14 mouse cellular contexts compared by ENCODE assay signal in the genomic region with DNA sequence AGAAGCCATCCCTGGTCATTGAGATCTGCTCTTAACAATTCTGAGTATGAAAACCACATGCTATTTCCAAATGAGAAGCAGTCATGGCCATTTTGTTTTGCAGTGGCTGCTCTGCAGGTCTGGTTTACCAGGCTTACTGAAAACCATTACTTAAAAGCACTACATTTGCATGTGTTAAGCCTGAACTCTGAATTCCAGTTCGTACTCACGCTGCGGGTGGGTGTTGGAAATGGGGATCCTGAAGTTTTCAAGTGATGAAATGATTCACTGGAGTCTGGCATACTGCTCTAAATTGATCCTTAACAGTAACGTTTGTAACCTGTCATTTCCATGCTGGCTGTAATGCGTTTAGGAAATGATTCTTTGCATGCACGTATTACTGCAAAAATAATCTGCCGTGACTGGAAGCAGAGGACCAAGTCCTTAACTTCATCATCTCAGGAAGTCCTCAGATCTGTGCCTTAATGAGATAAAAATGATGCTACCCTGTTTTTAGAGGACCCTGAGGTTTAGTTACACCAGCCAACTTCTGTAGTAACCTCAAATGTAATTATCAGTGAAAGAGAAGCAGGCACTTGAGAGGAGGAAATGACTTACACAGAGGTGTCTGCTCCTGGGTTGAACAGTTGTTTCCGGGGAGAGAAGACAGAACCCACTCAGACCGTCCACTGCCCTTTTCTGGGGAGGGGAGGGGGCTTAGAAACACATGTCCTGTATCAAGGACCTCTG.
A peak's percentile ranks its signal among the peaks of the same experiment; 100 is the strongest.
DNase-seq lines count a peak whose midpoint lies in the region; ATAC-seq and TF ChIP-seq lines count a peak whose summit lies in the region.
"Had no signal": no experiment of that assay in that cellular context is flagged by ENCODE, and none has a peak within 500 bp of the region (broad histone marks: within the 10 kb centered on the region; RNA-seq: fewer than 3 reads in every experiment).

No protein-coding gene starts in this region.

- no peak for TF ChIP-seq CTCF in MEL (IDR thresholded peaks at IDR 0.05 in 2 of 3, conservative IDR thresholded peaks at IDR 0.05 in 1 of 3; ENCODE audit: control insufficient read depth in 1 of 3, insufficient read depth in 1 of 3, low read depth in 2 of 3, low read length in 3 of 3, poor library complexity in 1 of 3, severe bottlenecking in 1 of 3)
- TF ChIP-seq CTCF in liver, embryonic 14.5 days (IDR thresholded peaks at IDR 0.05; ENCODE audit: low read depth): no peak

- no peak for TF ChIP-seq EP300 in MEL (IDR thresholded peaks at IDR 0.05; ENCODE audit: low read depth in 1 of 2, low read length in 2 of 2)
- no peak for TF ChIP-seq EP300 in liver, embryonic 14.5 days (IDR thresholded peaks at IDR 0.05; ENCODE audit: low read depth)

- no peaks in the 10 kb centered on the region for H3K9me3 ChIP-seq in hindbrain, embryonic 16.5 days (ENCODE audit: control insufficient read depth, low read length)
- H3K9me3 ChIP-seq in hindbrain, embryonic 11.5 days (ENCODE audit: control insufficient read depth, low read length): no peaks in the 10 kb centered on the region
- H3K9me3 ChIP-seq in MEL (replicated peaks; ENCODE audit: insufficient read depth, low read length): no peaks in the 10 kb centered on the region
- no peaks in the 10 kb centered on the region for H3K9me3 ChIP-seq in liver, embryonic 14.5 days (ENCODE audit: control insufficient read depth, low read length)
- H3K9me3 ChIP-seq: forebrain, embryonic 12.5 days; heart, embryonic 15.5 days; megakaryocyte, embryonic 14.5 days had no signal

- no peak overlapping the region for H3K9ac ChIP-seq in hindbrain, embryonic 16.5 days (ENCODE audit: low read depth, low read length)
- no peak overlapping the region for H3K9ac ChIP-seq in hindbrain, embryonic 11.5 days (ENCODE audit: low read depth, low read length)
- no peak overlapping the region for H3K9ac ChIP-seq in MEL (ENCODE audit: control insufficient read depth, low read depth, low read length, poor library complexity, severe bottlenecking)
- H3K9ac ChIP-seq in liver, embryonic 14.5 days (replicated peaks): no peak overlapping the region
- H3K9ac ChIP-seq: forebrain, embryonic 12.5 days; heart, embryonic 15.5 days had no signal

- peaks cover 9% of the 10 kb centered on the region for H3K4me1 ChIP-seq in hindbrain, embryonic 16.5 days (ENCODE audit: control insufficient read depth, insufficient read depth, low read depth, low read length)
- no peaks in the 10 kb centered on the region; the same call in 1 of the 2 replicates for H3K4me1 ChIP-seq in hindbrain, embryonic 11.5 days (replicated peaks; ENCODE audit: control insufficient read depth, insufficient read depth, low read length)
- peaks cover 0 to 7% of the 10 kb centered on the region in 2 experiments; a peak in 2 of 4 replicates for H3K4me1 ChIP-seq in MEL (ENCODE audit: control insufficient read depth in 1 of 2, insufficient read depth in 2 of 2, low read length in 2 of 2)
- peaks cover 11 to 16% of the 10 kb centered on the region in 2 experiments for H3K4me1 ChIP-seq in liver, embryonic 14.5 days (replicated peaks; ENCODE audit: control insufficient read depth in 2 of 2, insufficient read depth in 2 of 2, low read length in 1 of 2)

- H3K4me2 ChIP-seq in hindbrain, embryonic 16.5 days (ENCODE audit: low read length): no peak overlapping the region
- no peak overlapping the region for H3K4me2 ChIP-seq in hindbrain, embryonic 11.5 days (replicated peaks; ENCODE audit: low read depth, low read length)
- H3K4me2 ChIP-seq in liver, embryonic 14.5 days (ENCODE audit: low read depth): peak overlapping the region; percentile 47; the same call in 1 of the 2 replicates
- H3K4me2 ChIP-seq: heart, embryonic 15.5 days had no signal

- no peak for ATAC-seq in hindbrain, embryonic 16.5 days
- no peak for ATAC-seq in hindbrain, embryonic 11.5 days (ENCODE audit: low FRiP score)
- no peak for ATAC-seq in liver, embryonic 14.5 days (ENCODE audit: insufficient read depth)

- no peak for TF ChIP-seq POLR2A in MEL (IDR thresholded peaks at IDR 0.05; ENCODE audit: control insufficient read depth in 1 of 2, insufficient read depth in 1 of 2, low read depth in 1 of 2, low read length in 2 of 2, poor library complexity in 1 of 2)

- no peaks in the 10 kb centered on the region for H3K79me2 ChIP-seq in MEL (ENCODE audit: control insufficient read depth, insufficient read depth, low read length, poor library complexity)

- H3K27ac ChIP-seq in hindbrain, embryonic 16.5 days (ENCODE audit: low read depth, low read length): peak overlapping the region; percentile 9; the same call in 1 of the 2 replicates
- H3K27ac ChIP-seq in hindbrain, embryonic 11.5 days (ENCODE audit: low read depth, low read length): no peak overlapping the region
- H3K27ac ChIP-seq in MEL (ENCODE audit: control insufficient read depth, low read depth, low read length): no peak overlapping the region; the same call in 1 of the 2 replicates
- H3K27ac ChIP-seq in liver, embryonic 14.5 days: no peak overlapping the region
- H3K27ac ChIP-seq: kidney, postnatal 0 days had no signal

- no peaks in the 10 kb centered on the region for H3K36me3 ChIP-seq in hindbrain, embryonic 16.5 days (ENCODE audit: control insufficient read depth, insufficient read depth, low read length)
- no peaks in the 10 kb centered on the region for H3K36me3 ChIP-seq in hindbrain, embryonic 11.5 days (ENCODE audit: control insufficient read depth, insufficient read depth, low read length)
- H3K36me3 ChIP-seq in MEL (ENCODE audit: control insufficient read depth in 1 of 2, insufficient read depth in 2 of 2, low read length in 2 of 2): no peaks in the 10 kb centered on the region; a peak in 1 of 4 replicates
- H3K36me3 ChIP-seq in liver, embryonic 14.5 days (replicated peaks; ENCODE audit: control insufficient read depth, insufficient read depth, low read depth): no peaks in the 10 kb centered on the region
- H3K36me3 ChIP-seq: forebrain, embryonic 12.5 days; heart, embryonic 15.5 days had no signal

- DNase-seq in hindbrain, embryonic 11.5 days (ENCODE audit: low spot score): no peak
- DNase-seq in MEL (ENCODE audit: low read depth, low spot score): peak; percentile 4
- peak; percentile 70 for DNase-seq in brain, adult 2 months (ENCODE audit: low read depth, low spot score)
- no peak for DNase-seq in liver, embryonic 14.5 days (ENCODE audit: low read depth in 3 of 3, low spot score in 3 of 3)
- no peak for DNase-seq in cerebellum, adult 11 months
- no peak for DNase-seq in lung, postnatal 4 days
- DNase-seq: embryo, embryonic 11 days; lung, adult 2 months; thymus, adult 2 months had no signal

- H3K27me3 ChIP-seq in hindbrain, embryonic 16.5 days (replicated peaks; ENCODE audit: control insufficient read depth, insufficient read depth, low read length): no peaks in the 10 kb centered on the region
- no peaks in the 10 kb centered on the region for H3K27me3 ChIP-seq in hindbrain, embryonic 11.5 days (ENCODE audit: control insufficient read depth, insufficient read depth, low read length)
- H3K27me3 ChIP-seq in MEL (ENCODE audit: control insufficient read depth in 1 of 2, insufficient read depth in 2 of 2, low read length in 2 of 2): no peaks in the 10 kb centered on the region
- H3K27me3 ChIP-seq in liver, embryonic 14.5 days (ENCODE audit: control insufficient read depth, insufficient read depth, low read length): no peaks in the 10 kb centered on the region
- H3K27me3 ChIP-seq: forebrain, embryonic 12.5 days; heart, embryonic 15.5 days had no signal

- TF ChIP-seq RAD21 in MEL (IDR thresholded peaks at IDR 0.05; ENCODE audit: low read depth, low read length): no peak

- no peak overlapping the region for H3K4me3 ChIP-seq in hindbrain, embryonic 16.5 days (ENCODE audit: low read length)
- no peak overlapping the region for H3K4me3 ChIP-seq in hindbrain, embryonic 11.5 days (ENCODE audit: low read depth, low read length)
- no peak overlapping the region for H3K4me3 ChIP-seq in MEL (ENCODE audit: control insufficient read depth in 1 of 2, insufficient read depth in 1 of 2, low read depth in 2 of 2, low read length in 2 of 2)
- no peak overlapping the region for H3K4me3 ChIP-seq in liver, embryonic 14.5 days (ENCODE audit: insufficient read depth in 1 of 2, low read depth in 2 of 2, low read length in 2 of 2)
- H3K4me3 ChIP-seq: forebrain, embryonic 12.5 days; heart, embryonic 15.5 days; megakaryocyte, embryonic 14.5 days had no signal

- WGBS in hindbrain, embryonic 16.5 days: 41% methylated on average over 9 of the region's 9 CpGs
- 58% methylated on average over 9 of the region's 9 CpGs for WGBS in hindbrain, embryonic 11.5 days
- 16% methylated on average over 9 of the region's 9 CpGs for WGBS in liver, embryonic 14.5 days (ENCODE audit: insufficient replicate concordance)

TF ChIP-seq in MEL, 35 proteins besides CTCF, POLR2A, EP300 and RAD21:
- TF ChIP-seq ZC3H11A (IDR thresholded peaks at IDR 0.05; ENCODE audit: low read depth, low read length) (no peak), TCF12 (IDR thresholded peaks at IDR 0.05; ENCODE audit: low read depth, low read length) (peak; percentile 25; the same call in 1 of the 2 replicates)

Comparison
In these comparisons a context has a peak if more than half of its experiments do, and no peak if none do; other contexts are left out.
1. DNase-seq: peak in MEL (single experiment) and brain, adult 2 months (single experiment); none in hindbrain, embryonic 11.5 days (single experiment), liver, embryonic 14.5 days (0 of 3), cerebellum, adult 11 months (single experiment) and lung, postnatal 4 days (0 of 2).